Mouse (Mus musculus) ES-E14 (cell line): Measurements from ENCODE around the gene Batf. TPM values are rescaled to one million over a fixed set of nuclear protein-coding genes. Genes with fewer than 3 reads are reported as not detected.

Experiments
- DNase-seq: peaks from one replicate; pipeline ENCODE4 v3.0.0-alpha.2; 2013; ENCODE audit warnings: low read depth, low spot score
- H3K27ac ChIP-seq: 2 replicates; pipeline ENCODE4 v1.5.1; 2012; ENCODE audit warnings: low read depth, mild to moderate bottlenecking, low read length, moderate library complexity, mixed read lengths; ENCODE audit not compliant: poor library complexity, insufficient read depth, severe bottlenecking
- H3K36me3 ChIP-seq: 2 replicates; pipeline ENCODE4 v1.6.1; 2012; ENCODE audit warnings: mild to moderate bottlenecking, low read length, moderate library complexity, mixed read lengths; ENCODE audit not compliant: control insufficient read depth, poor library complexity, insufficient read depth, severe bottlenecking
- H3K4me1 ChIP-seq, 2 experiments: fragments of 150-350 bp in 1 of 2; sonication (generic) in 1 of 2; 2 replicates each; pipeline ENCODE4 v1.6.1; 2012; ENCODE audit warnings: low read length in 2 of 2, mild to moderate bottlenecking in 1 of 2, mixed read lengths in 1 of 2; ENCODE audit not compliant: control insufficient read depth in 2 of 2, insufficient read depth in 2 of 2, poor library complexity in 1 of 2
- H3K4me3 ChIP-seq, 2 experiments: fragments of 150-350 bp in 1 of 2; sonication (generic) in 1 of 2; 2 replicates each; pipeline ENCODE4 v1.5.1; 2012; ENCODE audit warnings: low read length in 2 of 2, low read depth in 1 of 2, mild to moderate bottlenecking in 1 of 2, mixed read lengths in 1 of 2; ENCODE audit not compliant: insufficient read depth in 1 of 2, poor library complexity in 1 of 2, severe bottlenecking in 1 of 2
- H3K9ac ChIP-seq: 2 replicates; pipeline ENCODE4 v1.6.1; 2012; ENCODE audit warnings: low read depth, mild to moderate bottlenecking, low read length, mixed read lengths; ENCODE audit not compliant: poor library complexity, insufficient read depth, severe bottlenecking
- H3K9me3 ChIP-seq: fragments of 150-350 bp; sonication (generic); 2 replicates; pipeline ENCODE4 v1.6.1; 2012; ENCODE audit warnings: low read depth, mild to moderate bottlenecking, low read length; ENCODE audit not compliant: control insufficient read depth, insufficient read depth
- CHD2 ChIP-seq: IDR thresholded peaks from 2 replicates; pipeline ENCODE4 v1.6.1; 2014; ENCODE audit warnings: mild to moderate bottlenecking, low read depth, low read length, inconsistent platforms
- HCFC1 ChIP-seq: IDR thresholded peaks from 2 replicates; pipeline ENCODE4 v1.6.1; 2012; ENCODE audit warnings: low read length, inconsistent platforms, borderline replicate concordance; ENCODE audit not compliant: insufficient read depth
- MAFK ChIP-seq: IDR thresholded peaks from 2 replicates; pipeline ENCODE4 v1.6.1; 2014; ENCODE audit warnings: mild to moderate bottlenecking, low read depth, low read length, inconsistent platforms; ENCODE audit not compliant: insufficient read depth
- ZC3H11A ChIP-seq: IDR thresholded peaks from 2 replicates; pipeline ENCODE4 v1.6.1; 2012; ENCODE audit warnings: low read depth, mild to moderate bottlenecking, inconsistent platforms, low read length, borderline replicate concordance
- ZNF384 ChIP-seq: IDR thresholded peaks from 2 replicates; pipeline ENCODE4 v1.6.1; 2012; ENCODE audit warnings: low read depth, low read length, inconsistent platforms
- in situ Hi-C, 2 experiments: fragments of 600-800 bp; cut with MboI; formaldehyde crosslinking; loops; one replicate each; pipeline ENCODE4 v1.15.1; 2025; ENCODE audit warnings: low sequenced_read_pairs in 2 of 2, inconsistent platforms in 1 of 2; ENCODE audit not compliant: unreplicated experiment in 2 of 2
- total RNA-seq: library from RNA; depleted of rRNA; stranded (reverse); fragments of 300-350 nt; gene quantifications from 2 replicates; pipeline ENCODE4 v1.2.3, GENCODE M21; 2012

The Batf gene
- total RNA-seq, 1 experiment: 0.58 TPM

DNA sequence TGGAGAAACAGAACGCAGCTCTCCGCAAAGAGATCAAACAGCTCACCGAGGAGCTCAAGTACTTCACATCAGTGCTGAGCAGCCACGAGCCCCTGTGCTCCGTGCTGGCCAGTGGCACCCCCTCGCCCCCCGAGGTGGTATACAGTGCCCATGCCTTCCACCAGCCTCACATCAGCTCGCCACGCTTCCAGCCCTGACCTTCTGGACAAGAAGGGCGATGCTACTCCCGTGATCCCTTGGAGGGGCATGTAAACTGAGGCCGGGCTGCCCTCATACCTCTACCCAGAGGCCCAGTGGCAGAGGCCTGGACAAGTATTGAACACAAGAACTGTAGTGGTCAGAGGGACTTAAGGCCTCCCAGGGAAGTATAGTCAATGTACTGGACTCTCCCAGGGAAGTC, 22.1 kb downstream of the Batf start:
- H3K36me3 ChIP-seq: no peaks in the 10 kb centered on the region
- H3K9ac ChIP-seq: no peak overlapping the region
- H3K4me1 ChIP-seq: peaks cover 0 to 3% of the 10 kb centered on the region in 2 experiments; a peak in 1 of 4 replicates
- DNase-seq: no peak
- in situ Hi-C loops: loop anchor here in 1 of 2 experiments (5.0 kb wide), 1 partner anchor 1721 kb away; the partner anchor contains the start of gene Acot2
- no peak overlapping the region for H3K4me3 ChIP-seq
- TF ChIP-seq ZC3H11A (no peak), HCFC1 (no peak), ZNF384 (no peak), CHD2 (no peak), MAFK (no peak)
- H3K27ac ChIP-seq: no peak overlapping the region
- H3K9me3 ChIP-seq: no peaks in the 10 kb centered on the region

DNA sequence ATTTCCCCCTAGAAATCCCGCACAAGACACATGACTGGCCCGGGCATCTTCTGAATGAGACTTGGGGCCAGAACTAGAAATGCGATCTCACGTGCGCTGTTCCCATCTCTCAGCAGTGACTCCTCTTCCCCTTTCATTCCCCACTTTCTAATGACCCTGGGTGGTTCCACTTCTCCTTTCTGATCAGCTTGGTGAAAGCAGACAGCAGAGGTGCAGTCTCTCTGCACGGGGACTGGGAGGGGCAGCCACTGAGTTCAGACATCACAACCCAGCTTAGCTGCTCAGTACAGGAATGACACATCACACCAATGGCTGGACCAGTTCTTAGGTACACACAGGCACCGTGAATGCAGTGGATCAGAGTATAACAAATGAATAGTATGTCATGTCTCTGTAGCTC, 24.2 kb downstream of the Batf start:
- Histone ChIP-seq H3K9ac (no peak overlapping the region), H3K4me1 (no peaks in the 10 kb centered on the region), H3K27ac (no peak overlapping the region), H3K36me3 (no peaks in the 10 kb centered on the region), H3K4me3 (no peak overlapping the region), H3K9me3 (no peaks in the 10 kb centered on the region)
- in situ Hi-C loops: no loop called here
- TF ChIP-seq ZC3H11A: no peak
- no peak for TF ChIP-seq ZNF384
- no peak for TF ChIP-seq CHD2
- TF ChIP-seq HCFC1: no peak
- no peak for TF ChIP-seq MAFK
- no peak for DNase-seq

DNA sequence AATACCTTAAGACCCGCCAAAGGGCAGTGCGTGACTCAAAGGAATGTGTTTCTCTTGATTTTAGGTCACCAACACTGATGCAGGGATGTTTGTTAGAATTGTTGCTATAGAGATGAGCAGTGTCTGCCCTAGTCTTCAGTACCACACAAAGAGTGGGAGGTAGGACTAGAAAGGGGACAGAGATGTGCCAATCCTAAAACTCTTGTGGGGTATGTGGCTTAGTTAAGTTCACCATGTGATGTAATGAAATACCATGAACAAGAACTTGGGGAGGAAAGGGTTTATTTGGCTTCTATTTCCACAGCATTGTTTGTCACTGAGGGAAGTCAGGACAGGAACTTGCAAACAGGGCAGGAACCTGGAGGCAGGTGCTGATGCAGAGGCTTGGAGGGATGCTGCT, 26.1 kb downstream of the Batf start:
- H3K9me3 ChIP-seq: no peaks in the 10 kb centered on the region
- no peak for DNase-seq
- no peaks in the 10 kb centered on the region for H3K4me1 ChIP-seq
- in situ Hi-C loops: no loop called here
- no peak for TF ChIP-seq HCFC1
- TF ChIP-seq ZNF384: no peak
- TF ChIP-seq ZC3H11A: no peak
- TF ChIP-seq CHD2: no peak
- no peak for TF ChIP-seq MAFK
- H3K4me3 ChIP-seq: no peak overlapping the region
- no peak overlapping the region for H3K9ac ChIP-seq
- no peaks in the 10 kb centered on the region for H3K36me3 ChIP-seq
- H3K27ac ChIP-seq: no peak overlapping the region

GRCm38 (mm10) chr12:85714126-85714525, 27.7 kb downstream of the Batf start:
- Histone ChIP-seq H3K27ac (no peak overlapping the region), H3K36me3 (no peaks in the 10 kb centered on the region), H3K9ac (no peak overlapping the region), H3K4me3 (no peak overlapping the region), H3K9me3 (no peaks in the 10 kb centered on the region), H3K4me1 (no peaks in the 10 kb centered on the region)
- no peak for DNase-seq
- TF ChIP-seq HCFC1 (no peak), MAFK (no peak), CHD2 (no peak), ZC3H11A (no peak), ZNF384 (no peak)
- in situ Hi-C loops: no loop called here

GRCm38 (mm10) chr12:85725306-85725705, 38.8 kb downstream of the Batf start:
- TF ChIP-seq CHD2 (no peak), MAFK (no peak), ZNF384 (no peak), HCFC1 (no peak), ZC3H11A (no peak)
- no peak overlapping the region for H3K27ac ChIP-seq
- no peak overlapping the region for H3K9ac ChIP-seq
- in situ Hi-C loops: no loop called here
- no peaks in the 10 kb centered on the region for H3K36me3 ChIP-seq
- H3K4me1 ChIP-seq: no peaks in the 10 kb centered on the region
- no peak overlapping the region for H3K4me3 ChIP-seq
- no peaks in the 10 kb centered on the region for H3K9me3 ChIP-seq
- no peak for DNase-seq
